Mouse (Mus musculus): ENCODE measurements at regions not wholly inside any gene's neighbourhood (a gene's known extent, or its start where the extent isn't known, plus 50 kb on each side); places are given as distances from the start of the nearest gene placed in this dataset.

DNA sequence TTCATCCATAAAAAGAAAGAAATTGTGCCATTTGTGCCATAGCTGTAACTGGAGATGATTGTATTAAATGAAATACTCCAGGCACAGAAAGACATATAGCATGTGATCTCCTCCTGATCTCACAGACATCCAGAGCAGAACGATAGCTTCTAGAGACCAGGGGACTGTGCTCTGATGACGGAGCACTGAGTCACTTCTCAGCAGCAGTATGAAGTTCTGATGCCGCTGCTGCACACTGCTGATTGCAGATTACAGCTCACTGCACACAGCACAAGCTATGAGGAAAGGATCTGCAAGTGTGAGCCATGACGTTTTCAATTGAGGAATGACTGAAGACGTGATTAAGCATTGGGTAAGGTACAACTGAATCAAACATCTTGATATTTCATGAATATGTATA lies 190.6 kb upstream of the Adamts9 start:
- no peak for DNase-seq (ENCODE audit: low spot score)

DNA sequence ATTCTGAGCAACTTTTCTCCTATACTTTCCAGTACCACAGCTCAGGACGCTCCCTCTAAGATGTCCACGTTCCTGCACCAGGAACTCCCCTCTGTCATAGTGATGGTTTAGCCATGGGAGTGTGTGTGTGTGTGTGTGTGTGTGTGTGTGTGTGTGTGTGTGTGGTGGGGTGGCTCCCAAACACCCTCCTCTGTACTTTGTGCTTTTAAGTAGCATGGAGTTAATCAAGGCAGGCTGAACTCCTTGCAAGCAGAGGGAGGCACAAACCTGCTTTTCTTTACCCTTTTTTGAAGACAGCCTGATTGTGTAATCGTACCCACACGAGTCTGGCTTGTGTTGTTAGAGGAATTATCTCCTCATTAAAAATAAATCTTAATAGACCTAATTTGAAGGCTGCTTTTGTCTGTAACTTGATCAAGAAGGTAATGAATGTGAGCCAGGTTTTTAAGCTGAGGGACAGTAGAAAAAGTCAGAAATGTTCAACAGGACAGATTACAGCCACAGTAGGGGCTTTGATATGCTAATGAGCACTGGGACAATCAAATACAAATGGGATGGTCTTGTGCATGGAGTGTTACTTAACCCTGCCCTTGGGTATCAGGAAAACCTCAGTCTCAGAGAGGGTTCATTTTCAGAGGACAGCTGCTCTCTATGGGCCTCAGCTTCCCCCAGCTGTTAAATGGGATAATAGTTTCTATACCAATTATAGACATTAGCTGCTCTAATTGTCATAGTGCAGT lies 187.8 kb upstream of the Adamts9 start:
- DNase-seq (ENCODE audit: low spot score) = no peak

DNA sequence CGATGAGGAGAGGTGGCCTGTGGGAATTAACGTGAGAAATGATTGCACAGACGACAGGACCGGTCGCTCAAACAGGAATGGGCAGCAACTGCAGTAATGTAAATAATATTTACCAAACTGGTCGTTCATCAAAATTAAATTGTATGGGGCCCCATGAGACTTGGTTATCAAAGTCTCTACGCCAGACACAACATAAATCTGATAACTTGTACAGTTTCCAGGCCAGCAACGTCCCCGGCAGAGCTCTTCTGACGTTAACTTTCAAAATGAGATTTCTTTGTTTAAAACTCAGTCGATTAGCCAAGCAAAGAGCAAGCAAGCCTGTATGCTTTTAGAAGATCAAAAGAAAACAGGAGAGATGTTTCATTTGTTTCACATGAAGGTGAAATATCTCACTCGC lies 176.2 kb upstream of the Adamts9 start:
- no peak for DNase-seq (ENCODE audit: low spot score)

DNA sequence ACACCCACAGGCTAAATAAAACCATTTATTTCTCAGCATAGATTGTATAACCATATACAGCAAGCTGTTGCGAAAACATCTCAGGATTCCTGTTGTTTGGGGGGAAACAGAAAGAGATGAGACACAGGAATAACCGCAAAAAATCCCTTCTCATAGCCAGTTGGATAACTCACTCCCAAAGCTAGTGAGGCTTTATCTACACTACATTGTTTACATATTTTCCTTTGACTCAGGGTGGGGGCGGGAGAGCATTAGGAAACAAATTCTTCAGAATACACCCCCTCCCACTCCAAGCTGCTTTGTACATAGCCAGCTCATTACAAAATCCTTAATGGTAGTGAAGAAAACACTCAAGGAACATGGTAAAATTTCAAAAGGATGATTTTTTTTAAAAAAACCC lies 170.1 kb upstream of the Adamts9 start:
- no peak for DNase-seq (ENCODE audit: low spot score)

DNA sequence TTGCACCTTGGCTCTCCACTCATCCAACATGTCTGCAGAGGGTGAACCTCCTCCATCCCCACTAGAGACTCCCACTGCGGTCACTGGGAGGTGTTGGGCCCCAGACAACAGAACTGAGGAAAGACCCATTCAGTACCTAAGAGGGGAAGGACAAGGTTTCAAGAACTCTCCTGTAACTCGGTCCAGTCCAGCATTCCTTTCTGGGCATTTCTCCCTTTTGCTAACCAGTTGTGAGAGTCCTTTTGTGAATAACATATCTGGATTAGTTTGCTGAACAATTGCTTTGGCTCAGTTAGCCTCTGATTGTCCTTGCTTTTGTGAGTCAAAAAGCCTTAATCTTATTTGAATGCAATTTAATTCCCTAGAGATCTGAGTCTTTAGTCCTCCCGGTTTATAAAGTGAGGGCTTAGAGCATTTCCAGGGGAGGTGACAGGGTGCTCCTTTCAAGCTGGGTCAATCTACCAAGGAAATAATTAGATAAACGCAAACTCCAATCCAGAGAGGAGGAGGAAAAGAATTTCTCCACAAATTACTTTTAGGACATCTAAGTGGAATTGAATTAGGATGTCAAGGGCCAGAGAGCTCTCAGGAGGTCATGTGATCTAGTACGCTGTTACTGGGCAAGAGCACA lies 151.6 kb upstream of the Adamts9 start:
- no peak for DNase-seq (ENCODE audit: low spot score)

DNA sequence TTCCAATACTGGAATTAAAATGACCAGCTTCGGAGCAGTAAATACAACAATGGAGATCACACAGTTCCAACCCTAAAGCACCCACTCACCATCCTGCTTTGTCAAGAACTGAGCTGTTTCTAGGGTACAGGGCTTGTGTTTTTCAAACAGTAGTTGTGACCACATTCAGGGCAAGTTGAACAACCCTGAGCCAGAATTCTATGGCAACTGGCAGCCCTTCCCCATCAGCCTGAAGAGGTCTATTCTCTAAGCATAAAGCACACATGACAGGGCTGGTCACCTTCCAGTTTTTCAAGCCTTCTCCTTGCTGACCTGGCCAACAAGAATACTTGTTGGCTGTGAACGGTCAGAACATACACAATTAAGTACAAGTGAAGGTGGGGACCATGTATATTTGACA lies 150.5 kb upstream of the Adamts9 start:
- DNase-seq (ENCODE audit: low spot score) = no peak

DNA sequence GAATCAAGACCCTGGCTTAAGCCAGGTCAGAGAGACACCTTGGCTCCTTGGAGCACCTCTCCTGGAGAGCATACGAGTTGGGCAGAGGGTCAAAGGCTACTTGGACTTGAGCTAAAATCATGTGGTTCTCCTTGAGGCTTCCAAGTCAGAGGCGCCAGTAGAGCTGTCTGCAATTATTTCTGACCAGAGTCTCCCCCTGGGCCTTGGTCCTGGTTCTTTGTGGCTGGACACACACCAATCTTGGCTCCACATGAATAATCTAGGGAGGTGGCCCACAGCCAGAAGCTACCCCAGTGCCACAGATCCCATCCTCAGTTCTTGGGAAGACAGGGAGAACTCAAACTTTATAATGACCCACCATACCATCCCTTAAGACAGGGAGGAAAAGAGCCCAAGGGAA lies 144.0 kb upstream of the Adamts9 start:
- no peak for DNase-seq (ENCODE audit: low spot score)

DNA sequence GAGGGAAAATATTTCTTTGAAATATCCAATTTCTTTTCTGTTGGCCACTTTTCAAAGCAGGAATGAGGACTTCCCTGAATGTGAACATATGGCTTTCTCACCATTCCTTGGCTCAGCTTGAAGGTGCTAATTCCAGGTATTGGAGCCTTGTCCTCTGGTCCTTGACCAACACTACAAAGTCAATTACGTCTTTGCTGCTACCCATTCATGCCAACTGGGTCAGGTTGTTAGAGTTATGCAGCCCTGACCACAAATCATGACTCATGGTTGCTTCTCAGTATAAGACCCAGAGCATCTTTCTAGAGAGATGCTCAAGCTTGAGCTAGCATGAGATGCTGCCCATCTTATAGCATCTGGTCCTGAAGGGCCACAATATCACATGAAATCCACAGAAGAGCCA lies 141.0 kb upstream of the Adamts9 start:
- DNase-seq (ENCODE audit: low spot score) = no peak

DNA sequence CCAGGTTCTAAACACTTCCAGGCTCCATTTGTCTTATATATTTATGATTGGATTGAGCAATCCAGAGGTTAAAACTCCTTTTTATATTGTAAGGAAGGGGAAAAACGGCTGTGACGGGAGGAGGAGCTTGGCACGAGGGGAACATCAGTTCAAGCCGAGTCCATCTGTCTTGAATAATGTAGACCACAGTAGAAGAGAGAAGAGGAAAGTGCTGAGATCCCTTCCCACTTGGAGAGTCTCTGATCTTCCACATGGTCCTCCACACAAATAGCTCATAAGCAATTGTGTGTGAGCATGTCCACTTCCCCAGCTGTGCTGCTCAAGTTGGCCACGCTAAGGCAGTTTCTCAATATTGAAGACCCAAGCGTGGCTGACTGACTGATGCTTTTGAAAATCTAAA lies 140.4 kb upstream of the Adamts9 start:
- no peak for DNase-seq (ENCODE audit: low spot score)

DNA sequence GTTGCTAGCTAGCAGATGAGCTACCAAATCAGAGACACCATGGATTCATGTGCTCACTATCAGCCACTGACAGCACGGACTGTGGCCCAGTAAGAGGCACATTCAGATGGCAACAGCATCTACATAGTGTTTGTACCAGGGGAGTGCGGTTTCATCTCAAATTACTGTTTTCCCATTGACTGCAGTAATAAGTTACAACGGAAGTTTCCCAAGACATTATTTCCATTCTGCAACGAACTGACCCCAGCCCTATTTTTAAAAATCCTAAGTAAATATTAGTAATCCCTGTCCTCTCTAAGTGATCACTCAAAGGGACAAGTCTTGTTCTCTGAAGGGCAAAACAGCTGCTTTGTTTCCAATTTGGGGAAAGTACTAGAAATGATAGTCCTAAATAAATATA lies 138.9 kb upstream of the Adamts9 start:
- no peak for DNase-seq (ENCODE audit: low spot score)

DNA sequence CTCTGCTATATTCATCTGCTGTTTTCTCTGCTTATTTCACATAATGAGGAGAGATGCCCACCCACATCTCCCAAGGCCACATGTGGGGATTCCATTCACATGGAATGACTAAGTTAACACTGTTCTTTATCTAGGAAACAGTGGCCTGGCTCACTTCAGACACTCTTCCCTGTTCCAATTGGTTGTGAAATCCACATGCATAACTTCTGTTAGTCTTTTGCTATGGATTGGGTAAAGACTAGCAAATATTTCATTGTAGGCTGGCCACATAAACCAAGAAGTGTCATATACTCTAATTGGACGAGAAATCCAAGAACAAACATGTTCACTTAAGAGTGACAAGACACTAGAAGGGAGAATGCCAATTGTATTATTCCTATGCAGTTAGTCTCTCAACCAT lies 133.4 kb upstream of the Adamts9 start:
- DNase-seq (ENCODE audit: low spot score) = no peak

DNA sequence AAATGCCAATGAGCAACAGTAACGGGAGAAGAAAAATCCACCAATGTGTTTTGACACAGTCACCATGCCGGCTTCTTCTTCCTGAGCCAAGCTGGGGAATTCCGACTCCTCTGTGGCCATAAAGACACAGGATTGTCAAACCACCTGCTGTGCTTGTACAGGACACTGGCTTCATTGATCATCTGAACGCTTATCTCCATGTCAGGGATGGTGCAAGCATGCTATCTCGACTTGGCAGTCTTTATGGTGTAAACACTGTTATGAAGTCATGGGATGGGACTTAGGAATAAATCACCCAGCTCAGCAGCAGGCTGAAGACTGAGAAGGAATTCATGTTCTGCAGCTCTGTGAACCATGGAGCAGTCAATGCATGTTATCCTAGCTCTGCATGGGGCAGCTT lies 132.6 kb upstream of the Adamts9 start:
- no peak for DNase-seq (ENCODE audit: low spot score)

DNA sequence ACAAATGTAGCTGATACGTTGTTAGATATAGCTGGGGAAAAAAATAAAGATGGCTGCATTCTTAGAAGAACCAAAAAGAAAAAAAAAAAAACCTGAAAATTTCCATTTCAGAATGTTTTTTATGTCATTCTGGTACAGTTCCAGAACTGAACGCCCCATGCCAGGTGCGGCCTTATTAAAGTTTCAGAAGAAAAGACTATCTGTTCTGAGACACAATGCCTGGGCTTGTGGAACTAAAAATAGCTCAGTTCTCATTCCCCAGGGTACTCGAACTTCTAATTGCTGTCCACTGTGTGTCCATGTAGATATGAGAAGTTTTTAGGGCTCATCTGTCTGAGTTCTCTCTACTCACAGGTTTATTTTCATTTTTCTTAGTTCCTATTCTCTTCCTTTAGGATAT lies 131.7 kb upstream of the Adamts9 start:
- no peak for DNase-seq (ENCODE audit: low spot score)

DNA sequence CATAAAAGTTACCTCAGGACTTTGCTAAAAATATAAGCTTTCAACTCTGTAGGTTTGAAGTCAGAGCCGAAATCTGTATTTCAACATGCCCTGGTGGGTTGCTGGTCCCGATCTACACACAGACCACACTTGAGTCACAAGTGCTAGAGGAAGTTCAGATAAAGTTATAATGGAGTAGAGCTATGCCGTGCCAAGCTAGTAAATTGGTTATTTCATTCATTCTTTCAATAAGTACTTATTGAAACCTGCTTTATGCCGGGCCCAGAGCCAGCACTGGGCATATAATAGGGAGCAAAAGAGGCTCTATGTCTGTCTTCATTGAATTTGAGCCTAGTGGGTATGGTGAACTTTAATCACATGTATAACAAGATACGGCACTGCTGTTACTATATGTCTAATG lies 127.6 kb upstream of the Adamts9 start:
- DNase-seq (ENCODE audit: low spot score) = no peak

DNA sequence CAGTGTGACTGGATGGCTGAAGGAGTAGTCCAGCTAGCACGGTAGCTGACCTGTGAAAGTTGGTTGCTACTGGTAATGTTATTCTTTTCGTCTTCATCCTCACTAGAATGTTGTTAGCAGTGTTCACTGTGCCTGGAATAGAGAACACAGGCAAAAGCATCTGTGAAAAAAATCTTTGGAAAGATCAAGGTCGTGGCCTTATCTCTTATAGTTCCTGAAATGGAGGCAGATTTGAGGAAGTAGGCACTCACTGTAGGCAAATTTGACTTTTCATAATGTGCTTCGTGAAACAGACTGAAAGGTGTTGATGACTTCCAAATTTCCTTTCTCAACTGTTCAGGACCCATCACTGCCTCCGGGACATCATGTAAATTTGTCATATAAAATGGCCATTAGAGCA lies 124.5 kb upstream of the Adamts9 start:
- no peak for DNase-seq (ENCODE audit: low spot score)

DNA sequence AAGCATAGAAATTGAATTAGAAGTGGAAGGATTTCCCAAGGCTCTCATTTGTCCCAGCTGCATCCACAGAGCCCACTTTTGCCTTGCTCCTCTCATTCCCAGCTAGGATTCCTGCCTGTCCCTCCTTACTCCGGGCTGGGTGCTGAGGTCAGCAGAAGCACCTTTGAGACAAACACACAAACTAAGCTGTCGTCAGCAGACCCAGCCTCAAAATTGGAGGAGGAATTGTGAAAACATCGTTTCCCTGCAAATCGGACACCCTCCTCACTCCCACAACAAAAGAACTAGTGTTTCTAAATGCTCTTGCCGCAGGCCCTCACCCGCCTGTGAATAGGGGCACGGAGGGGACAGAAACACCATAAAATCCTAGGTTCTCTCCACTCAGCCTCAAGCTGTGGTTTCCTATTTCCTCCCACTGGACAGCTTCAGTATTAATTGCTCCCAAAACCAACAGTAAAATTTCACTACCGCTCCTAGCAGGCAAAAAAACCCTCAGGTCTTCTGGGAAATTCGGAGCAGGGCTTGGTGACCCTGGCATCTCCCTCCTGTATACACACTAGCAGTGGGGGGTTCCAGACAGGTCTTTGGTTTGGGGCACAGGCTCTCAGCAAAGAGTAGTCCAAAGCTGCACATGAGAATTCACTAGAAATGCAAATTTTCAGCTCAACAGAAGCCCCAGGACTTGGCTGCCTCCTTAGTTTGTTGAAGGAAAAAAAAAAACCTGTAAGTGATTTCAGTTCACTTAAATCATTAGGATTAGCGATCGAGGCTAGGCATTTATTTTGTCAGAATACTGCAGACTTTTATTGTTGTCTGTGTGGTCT lies 123.5 kb upstream of the Adamts9 start:
- peak; percentile 14 for DNase-seq (ENCODE audit: low spot score)

DNA sequence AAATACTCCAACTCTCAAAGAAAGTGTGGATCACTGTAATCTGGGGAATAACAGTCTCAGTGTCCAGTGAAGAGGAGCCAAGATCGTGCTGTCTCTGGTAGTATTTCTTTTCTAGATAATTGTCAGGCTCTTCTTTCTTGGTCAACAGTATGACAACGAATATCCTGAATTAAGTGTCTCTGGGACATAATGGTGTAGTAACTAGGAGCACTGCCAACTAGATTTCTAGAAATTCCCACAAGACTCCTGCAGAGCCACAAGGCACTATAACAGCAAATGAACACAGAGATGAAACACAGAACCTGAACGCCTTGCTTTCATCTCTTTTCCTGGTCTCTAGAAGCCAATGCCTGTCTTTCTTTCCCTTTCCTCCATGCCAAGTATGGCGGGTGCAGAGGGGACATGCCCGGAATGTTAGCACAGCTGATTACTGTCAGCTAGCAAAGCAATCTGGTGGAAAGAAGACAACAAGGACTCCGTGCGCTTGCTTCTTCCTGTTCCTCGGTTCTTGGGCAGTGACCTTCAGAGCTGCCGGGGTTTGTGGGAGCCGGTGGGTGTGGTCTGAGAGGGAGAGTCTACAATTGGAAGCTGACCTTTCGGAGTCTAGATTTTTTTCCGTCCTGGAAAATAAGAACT lies 122.7 kb upstream of the Adamts9 start:
- DNase-seq (ENCODE audit: low spot score) = peak; percentile 23

DNA sequence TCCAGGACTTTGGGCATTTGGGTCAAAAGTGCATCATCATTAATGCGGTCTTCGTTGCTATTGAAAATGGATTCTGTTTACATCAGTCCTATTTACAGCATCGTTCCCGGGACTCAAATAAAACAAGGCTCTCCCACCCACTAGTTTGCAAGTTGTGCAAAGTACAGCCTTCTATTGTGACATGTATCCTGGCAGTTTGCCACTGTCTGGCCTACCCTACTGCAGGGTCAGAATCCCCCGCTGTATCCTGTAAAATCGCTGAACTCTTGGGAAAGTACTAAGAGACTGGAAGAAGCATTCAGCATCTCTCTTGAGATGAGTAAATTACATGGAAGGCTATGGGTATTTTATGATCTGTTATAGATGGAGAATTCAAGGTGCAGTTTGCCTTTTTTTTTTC lies 122.1 kb upstream of the Adamts9 start:
- DNase-seq (ENCODE audit: low spot score) = no peak

DNA sequence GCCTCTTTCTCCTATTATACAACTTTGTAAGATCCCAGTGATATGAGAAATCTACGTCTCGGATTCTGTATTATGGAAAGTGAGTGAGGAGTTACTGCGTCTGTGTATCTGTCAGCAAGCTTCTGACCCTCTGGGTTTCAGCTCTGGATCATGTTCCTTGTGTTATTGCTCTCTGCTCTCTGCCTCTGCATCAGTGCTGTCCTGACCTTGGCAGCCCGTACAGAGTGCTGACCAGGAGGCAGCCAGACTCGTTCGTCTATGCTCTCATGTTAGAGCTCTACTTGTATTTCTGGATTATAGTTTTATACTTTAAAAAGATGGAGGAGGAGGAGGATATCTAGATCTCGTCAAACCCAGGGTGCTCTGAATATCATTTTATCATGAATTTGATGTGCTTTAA lies 121.1 kb upstream of the Adamts9 start:
- DNase-seq (ENCODE audit: low spot score) = peak; percentile 9

DNA sequence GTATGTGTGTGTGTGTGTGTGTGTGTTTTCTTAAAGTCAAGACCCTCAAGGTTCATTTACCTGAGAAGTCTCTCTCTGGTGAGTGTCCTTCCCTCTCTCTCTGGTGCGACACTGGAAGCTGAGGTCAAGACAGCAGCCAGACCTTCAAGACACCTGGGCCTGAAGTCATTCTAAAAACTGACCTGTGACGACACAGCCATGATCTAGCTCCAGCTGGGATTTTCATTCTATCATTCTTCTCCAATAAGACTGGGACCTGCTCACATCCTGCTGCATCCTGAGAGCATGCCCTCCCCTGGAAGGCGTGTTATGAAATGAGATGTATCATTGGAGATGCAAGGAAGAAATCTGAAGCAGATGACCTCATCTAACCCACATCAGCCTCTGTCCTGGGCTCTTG lies 118.4 kb upstream of the Adamts9 start:
- DNase-seq (ENCODE audit: low spot score) = no peak

DNA sequence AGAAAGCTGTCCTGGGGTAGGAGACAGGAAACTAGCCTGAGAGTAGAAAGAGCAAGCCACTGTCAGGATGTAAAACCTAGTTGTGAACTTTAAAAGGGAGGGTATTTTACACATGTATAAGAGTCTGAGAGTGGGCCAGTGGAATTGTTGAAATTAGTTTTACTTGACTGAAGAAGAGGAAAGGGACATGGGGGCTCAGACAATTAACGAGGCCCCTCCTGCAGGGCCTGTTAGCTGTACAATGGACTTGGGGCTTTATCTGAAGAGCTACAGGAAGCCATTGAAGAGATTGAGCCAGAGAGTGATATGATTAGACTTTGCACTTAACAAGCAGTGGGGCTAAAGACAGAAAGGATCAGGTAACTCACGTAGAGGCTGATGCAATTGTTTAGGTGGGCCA lies 102.2 kb upstream of the Adamts9 start:
- DNase-seq (ENCODE audit: low spot score) = no peak

DNA sequence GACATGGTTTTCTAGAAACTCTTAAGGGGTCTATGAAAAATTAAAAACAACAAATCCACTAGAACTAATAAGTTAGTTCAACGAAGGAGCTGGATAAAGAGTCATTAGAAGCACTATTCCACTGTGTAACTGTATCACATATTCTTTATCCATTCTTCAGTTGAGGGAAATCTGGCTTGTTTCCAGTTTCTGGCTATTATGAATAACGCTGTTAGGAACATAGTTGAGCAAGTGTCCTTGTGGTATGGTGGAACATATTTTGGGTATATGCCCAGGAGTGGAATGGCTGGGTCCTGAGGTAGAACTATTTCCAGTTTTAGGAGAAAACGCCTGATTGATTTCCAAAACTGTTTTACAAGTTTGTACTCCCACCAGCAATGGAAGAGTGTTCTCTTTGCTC lies 97.7 kb upstream of the Adamts9 start:
- no peak for DNase-seq (ENCODE audit: low spot score)

DNA sequence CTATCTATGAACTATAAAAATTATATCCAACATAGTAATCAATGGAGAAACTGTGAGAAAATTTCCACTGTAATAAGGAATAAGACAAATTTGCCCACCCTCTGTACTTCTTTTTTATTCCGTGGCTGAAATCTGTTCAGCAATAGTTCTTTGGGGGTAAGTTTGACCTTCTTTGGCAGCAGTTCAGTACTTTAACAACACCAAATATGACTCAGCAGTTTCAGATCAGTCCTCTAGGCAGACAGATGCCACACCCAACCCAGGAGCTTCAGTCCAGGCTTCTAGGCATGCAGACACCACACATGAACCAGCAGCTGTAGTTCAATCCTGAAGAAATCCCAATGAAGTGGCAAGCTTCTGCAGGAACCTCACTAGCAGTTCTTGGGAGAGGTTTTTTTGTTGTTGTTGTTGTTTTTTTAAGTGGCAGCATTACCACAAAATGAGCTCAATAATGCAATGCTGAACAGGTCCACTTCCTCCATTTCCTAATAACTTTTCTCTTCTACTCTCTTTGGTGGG lies 88.6 kb upstream of the Adamts9 start:
- DNase-seq (ENCODE audit: low spot score) = no peak

Data from yolk sac, embryonic 10.5 days (tissue).